Mouse (Mus musculus) kidney, embryonic 16.5 days (tissue): ENCODE measurements around the gene Ubtf. TPM values are rescaled to one million over a fixed set of nuclear protein-coding genes. Genes with fewer than 3 reads are reported as not detected.

Source experiments
- ATAC-seq: fragments of 200-750 bp; cut with Nextera tagmentation; 2 replicates; pipeline ENCODE4 v1.8.0; 2017; ENCODE audit warnings: moderate TSS enrichment; ENCODE audit not compliant: low FRiP score, low TSS enrichment
- H3K27ac ChIP-seq: fragments of 300-500 bp; sonication (generic); 2 replicates; pipeline ENCODE4 v1.5.1; 2014; ENCODE audit warnings: low read length
- H3K27me3 ChIP-seq: fragments of 300-500 bp; sonication (generic); 2 replicates; pipeline ENCODE4 v1.6.1; 2014; ENCODE audit warnings: low read length, control low read depth, mixed read lengths; ENCODE audit not compliant: insufficient read depth
- H3K36me3 ChIP-seq: fragments of 300-500 bp; sonication (generic); 2 replicates; pipeline ENCODE4 v1.6.1; 2014; ENCODE audit warnings: low read length, control low read depth, mixed read lengths; ENCODE audit not compliant: insufficient read depth
- H3K4me1 ChIP-seq: fragments of 300-500 bp; sonication (generic); 2 replicates; pipeline ENCODE4 v1.6.1; 2014; ENCODE audit warnings: low read length, control low read depth, mixed read lengths; ENCODE audit not compliant: insufficient read depth
- H3K4me2 ChIP-seq: fragments of 300-500 bp; sonication (generic); replicated peaks from 2 replicates; pipeline ENCODE4 v1.6.1; 2014; ENCODE audit warnings: low read depth, low read length
- H3K4me3 ChIP-seq: fragments of 300-500 bp; sonication (generic); 2 replicates; pipeline ENCODE4 v1.5.1; 2014; ENCODE audit warnings: mild to moderate bottlenecking, low read length
- H3K9ac ChIP-seq: fragments of 300-500 bp; sonication (generic); replicated peaks from 2 replicates; pipeline ENCODE4 v1.6.1; 2014; ENCODE audit warnings: low read length
- H3K9me3 ChIP-seq: fragments of 300-500 bp; sonication (generic); 2 replicates; pipeline ENCODE4 v1.6.1; 2016; ENCODE audit warnings: low read length, control low read depth
- WGBS: fragments of 180-500 bp; shearing (Covaris S2); extraction: QIAGEN DNeasy Blood & Tissue Kit; methylation state at CpG from one replicate; pipeline ENCODE4 v1.1.7; 2014; 5-methylcytosine and 5-hydroxymethylcytosine counted together
- polyA plus RNA-seq: library from polyadenylated mRNA; unstranded; fragments of >200 nt; fragmentation: Nextera tagmentation; extraction: Ambion mirVana; gene quantifications from 2 replicates; pipeline ENCODE4 v1.2.1, GENCODE M21; 2015

Gene Ubtf
- polyA plus RNA-seq, 1 experiment from 2014 or later, result 94.7 TPM

- no peaks in the 10 kb centered on the region for H3K36me3 ChIP-seq
- H3K9me3 ChIP-seq, result no peaks in the 10 kb centered on the region
- WGBS, result 70% methylated on average over 10 of the region's 10 CpGs
- H3K4me1 ChIP-seq, result no peaks in the 10 kb centered on the region
- H3K4me2 ChIP-seq, result no peak overlapping the region
- H3K27ac ChIP-seq, result no peak overlapping the region
- ATAC-seq, result no peak
- H3K4me3 ChIP-seq, result no peak overlapping the region
- H3K9ac ChIP-seq, result no peak overlapping the region
- H3K27me3 ChIP-seq, result no peaks in the 10 kb centered on the region
These were observed 38.8 kb upstream of the Ubtf start for GRCm38 (mm10) chr11:102358365-102358764.

GRCm38 (mm10) chr11:102356636-102357350 is 37.3 kb upstream of the Ubtf start:
- Histone ChIP-seq H3K9ac (no peak overlapping the region), H3K4me3 (no peak overlapping the region), H3K9me3 (no peaks in the 10 kb centered on the region), H3K27ac (no peak overlapping the region), H3K27me3 (no peaks in the 10 kb centered on the region; the same call in 1 of the 2 replicates), H3K4me1 (0 out of 2 replicates have a peak, but pooled peaks cover 9% of the 10 kb centered on the region), H3K4me2 (no peak overlapping the region), H3K36me3 (no peaks in the 10 kb centered on the region)
- 62% methylated on average over 31 of the region's 31 CpGs for WGBS
- ATAC-seq, result no peak

DNA sequence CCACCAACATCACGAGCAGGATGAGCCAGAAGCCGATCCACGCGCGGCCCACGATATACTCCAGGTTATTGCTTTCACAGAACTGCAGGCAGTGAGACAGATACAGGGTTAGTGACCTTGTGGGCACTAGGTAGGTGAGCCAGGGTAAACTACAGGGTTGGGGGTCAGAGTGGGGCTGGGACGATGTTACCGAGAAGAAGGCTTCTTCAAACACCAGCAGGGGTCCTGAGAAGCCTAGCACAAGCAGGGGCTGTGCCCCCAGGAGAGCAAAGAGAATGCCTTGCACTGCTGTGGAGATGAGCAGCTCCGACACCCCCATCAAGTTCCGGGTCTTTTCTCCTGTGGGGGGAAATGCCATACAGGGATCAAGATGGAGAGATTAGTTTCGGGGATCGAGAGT is 36.6 kb upstream of the Ubtf start:
- Histone ChIP-seq H3K4me3 (no peak overlapping the region), H3K36me3 (no peaks in the 10 kb centered on the region), H3K9me3 (no peaks in the 10 kb centered on the region), H3K9ac (no peak overlapping the region), H3K4me1 (0 out of 2 replicates have a peak, but pooled peaks cover 13% of the 10 kb centered on the region), H3K27me3 (no peaks in the 10 kb centered on the region; the same call in 1 of the 2 replicates), H3K4me2 (no peak overlapping the region), H3K27ac (no peak overlapping the region)
- 76% methylated on average over 12 of the region's 12 CpGs for WGBS
- no peak for ATAC-seq

DNA sequence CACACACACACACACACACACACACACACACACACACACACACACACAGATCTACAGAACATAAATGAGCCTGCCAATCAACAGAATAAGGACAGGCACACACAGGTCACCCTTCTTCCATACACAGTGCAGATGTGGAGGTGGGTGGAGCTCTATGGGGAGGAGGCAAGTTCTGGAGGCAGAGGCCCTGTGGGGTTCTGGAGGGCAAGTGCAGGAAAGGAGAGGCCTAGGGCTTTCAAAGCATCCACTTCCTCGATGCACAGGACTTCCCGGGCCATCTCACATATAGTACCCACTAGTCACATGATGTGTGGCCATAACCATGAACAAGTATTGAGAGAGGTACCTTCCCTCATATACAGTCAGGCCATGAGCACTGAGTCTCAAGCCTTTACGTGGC is 36.0 kb upstream of the Ubtf start:
- WGBS, result 82% methylated on average over 3 of the region's 3 CpGs
- no peaks in the 10 kb centered on the region for H3K9me3 ChIP-seq
- no peak overlapping the region for H3K27ac ChIP-seq
- H3K27me3 ChIP-seq, result no peaks in the 10 kb centered on the region; the same call in 1 of the 2 replicates
- ATAC-seq, result no peak
- no peaks in the 10 kb centered on the region for H3K36me3 ChIP-seq
- H3K4me3 ChIP-seq, result no peak overlapping the region
- 0 out of 2 replicates have a peak, but pooled peaks cover 13% of the 10 kb centered on the region for H3K4me1 ChIP-seq
- H3K4me2 ChIP-seq, result no peak overlapping the region
- no peak overlapping the region for H3K9ac ChIP-seq

- no peak for ATAC-seq
- Histone ChIP-seq H3K4me2 (no peak overlapping the region), H3K4me1 (0 out of 2 replicates have a peak, but pooled peaks cover 13% of the 10 kb centered on the region), H3K36me3 (no peaks in the 10 kb centered on the region), H3K9me3 (no peaks in the 10 kb centered on the region), H3K9ac (no peak overlapping the region), H3K27ac (no peak overlapping the region), H3K27me3 (no peaks in the 10 kb centered on the region; the same call in 1 of the 2 replicates), H3K4me3 (no peak overlapping the region)
- WGBS, result 9% methylated on average over 8 of the region's 8 CpGs
These were observed 33.5 kb upstream of the Ubtf start for GRCm38 (mm10) chr11:102353021-102353431.

DNA sequence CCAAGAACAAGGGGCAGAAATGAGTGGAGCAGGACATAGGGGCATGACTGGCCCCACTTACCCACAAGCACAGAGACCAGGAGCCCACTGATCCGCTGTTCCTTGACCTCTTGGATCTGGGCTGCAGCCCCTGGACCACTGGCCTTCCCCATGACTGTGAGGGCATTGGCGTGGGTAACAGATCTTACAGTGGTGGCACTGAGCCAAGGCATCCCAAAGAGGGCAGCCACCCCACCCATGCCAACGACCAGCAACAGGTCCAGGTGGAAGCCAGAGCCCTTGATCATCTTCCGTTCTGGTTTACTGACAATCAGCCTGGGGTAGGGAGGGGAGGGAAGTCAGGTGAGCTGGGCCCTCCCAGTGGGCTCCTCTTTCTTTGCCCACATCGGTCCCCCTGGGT is 32.8 kb upstream of the Ubtf start:
- Histone ChIP-seq H3K9me3 (no peaks in the 10 kb centered on the region), H3K27me3 (no peaks in the 10 kb centered on the region; the same call in 1 of the 2 replicates), H3K36me3 (no peaks in the 10 kb centered on the region), H3K4me2 (no peak overlapping the region), H3K4me3 (no peak overlapping the region), H3K27ac (no peak overlapping the region), H3K9ac (no peak overlapping the region), H3K4me1 (0 out of 2 replicates have a peak, but pooled peaks cover 13% of the 10 kb centered on the region)
- ATAC-seq, result no peak
- 50% methylated on average over 5 of the region's 5 CpGs for WGBS

DNA sequence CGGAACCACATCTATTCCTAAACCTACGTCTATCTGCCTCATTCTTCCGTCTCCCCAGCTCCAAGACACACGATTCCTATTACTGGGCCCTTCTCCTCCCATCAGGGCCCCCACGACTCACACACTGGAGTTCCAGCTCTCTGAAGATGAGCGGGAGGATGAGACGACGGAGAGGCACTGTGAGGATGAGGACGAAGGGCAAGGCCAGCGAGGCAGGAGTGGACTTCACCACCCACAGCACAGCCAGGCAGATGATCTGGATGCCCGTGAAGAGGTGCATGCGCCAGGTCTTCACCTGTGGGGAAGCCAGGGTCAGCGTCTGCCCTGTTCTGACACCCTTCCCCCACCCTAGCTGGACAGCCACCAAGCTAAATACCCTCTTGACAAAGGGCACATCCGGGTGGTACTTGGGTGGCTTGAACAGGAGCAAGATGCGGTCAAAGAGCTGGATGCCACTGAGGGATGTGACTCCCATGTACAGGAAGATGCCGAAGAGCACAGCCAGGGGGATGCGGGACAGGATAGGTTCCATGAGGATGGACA is 31.5 kb upstream of the Ubtf start:
- H3K4me2 ChIP-seq, result no peak overlapping the region
- 0 out of 2 replicates have a peak, but pooled peaks cover 13% of the 10 kb centered on the region for H3K4me1 ChIP-seq
- H3K27me3 ChIP-seq, result no peaks in the 10 kb centered on the region; the same call in 1 of the 2 replicates
- no peak overlapping the region for H3K27ac ChIP-seq
- no peaks in the 10 kb centered on the region for H3K36me3 ChIP-seq
- 78% methylated on average over 17 of the region's 17 CpGs for WGBS
- ATAC-seq, result no peak
- no peak overlapping the region for H3K4me3 ChIP-seq
- no peaks in the 10 kb centered on the region for H3K9me3 ChIP-seq
- no peak overlapping the region for H3K9ac ChIP-seq

- H3K4me1 ChIP-seq, result 0 out of 2 replicates have a peak, but pooled peaks cover 13% of the 10 kb centered on the region
- no peaks in the 10 kb centered on the region for H3K36me3 ChIP-seq
- ATAC-seq, result no peak
- no peak overlapping the region for H3K4me3 ChIP-seq
- H3K9me3 ChIP-seq, result no peaks in the 10 kb centered on the region
- no peak overlapping the region for H3K4me2 ChIP-seq
- no peak overlapping the region for H3K9ac ChIP-seq
- WGBS, result 74% methylated on average over 4 of the region's 4 CpGs
- no peak overlapping the region for H3K27ac ChIP-seq
- no peaks in the 10 kb centered on the region; the same call in 1 of the 2 replicates for H3K27me3 ChIP-seq
These were observed 30.9 kb upstream of the Ubtf start for GRCm38 (mm10) chr11:102350416-102350815.

GRCm38 (mm10) chr11:102349189-102349954 is 29.8 kb upstream of the Ubtf start:
- Histone ChIP-seq H3K4me2 (no peak overlapping the region), H3K9ac (no peak overlapping the region), H3K27ac (no peak overlapping the region), H3K36me3 (no peaks in the 10 kb centered on the region), H3K27me3 (no peaks in the 10 kb centered on the region; the same call in 1 of the 2 replicates), H3K9me3 (no peaks in the 10 kb centered on the region), H3K4me3 (no peak overlapping the region), H3K4me1 (0 out of 2 replicates have a peak, but pooled peaks cover 13% of the 10 kb centered on the region)
- peak; percentile 55; the same call in 1 of the 2 replicates for ATAC-seq
- WGBS, result 83% methylated on average over 3 of the region's 3 CpGs
